Mouse (Mus musculus) brain, embryonic 14.5 days (tissue): ENCODE results near the gene Dctn2.

Experiments
- CTCF ChIP-seq: fragments of 200-500 bp; IDR thresholded peaks from 2 replicates; pipeline ENCODE4 v1.5.1; 2012; ENCODE audit warnings: inconsistent platforms, mild to moderate bottlenecking, moderate library complexity, borderline replicate concordance; ENCODE audit not compliant: insufficient read depth, insufficient read length; ENCODE audit errors: extremely low read depth
- POLR2A ChIP-seq: fragments of 200-500 bp; IDR thresholded peaks from 2 replicates; pipeline ENCODE4 v1.6.1; 2012; ENCODE audit warnings: mild to moderate bottlenecking, inconsistent platforms, borderline replicate concordance; ENCODE audit not compliant: poor library complexity, insufficient read depth, insufficient read length, severe bottlenecking; ENCODE audit errors: extremely low read depth

- no peak for TF ChIP-seq POLR2A
- no peak for TF ChIP-seq CTCF
Measured at GRCm38 (mm10) chr10:127264971-127265370, 1.2 kb upstream of the Dctn2 start.
